Mouse (Mus musculus) neural tube, embryonic 15.5 days (tissue): ENCODE results near the gene Cdk6. TPM values are rescaled to one million over a fixed set of nuclear protein-coding genes. Genes with fewer than 3 reads are reported as not detected.
"Not testable (repeated sequence)": the region's sequence is repeated elsewhere in the genome, so short reads cannot be mapped to it uniquely, and the experiment has no call there.

Experiments
- ATAC-seq: fragments of 200-750 bp; cut with Nextera tagmentation; 2 replicates; pipeline ENCODE4 v1.8.0; 2017; ENCODE audit warnings: mild to moderate bottlenecking, moderate TSS enrichment, moderate library complexity; ENCODE audit not compliant: low FRiP score
- H3K27ac ChIP-seq: fragments of 300-500 bp; sonication (generic); replicated peaks from 2 replicates; pipeline ENCODE4 v1.5.1; 2015; ENCODE audit warnings: mild to moderate bottlenecking, inconsistent platforms
- H3K27me3 ChIP-seq: fragments of 300-500 bp; sonication (generic); replicated peaks from 2 replicates; pipeline ENCODE4 v1.6.1; 2015; ENCODE audit warnings: inconsistent platforms
- H3K36me3 ChIP-seq: fragments of 300-500 bp; sonication (generic); 2 replicates; pipeline ENCODE4 v1.6.1; 2015; ENCODE audit warnings: inconsistent platforms
- H3K4me1 ChIP-seq: fragments of 300-500 bp; sonication (generic); 2 replicates; pipeline ENCODE4 v1.6.1; 2015; ENCODE audit warnings: inconsistent platforms
- H3K4me2 ChIP-seq: fragments of 300-500 bp; sonication (generic); 2 replicates; pipeline ENCODE4 v1.6.1; 2015; ENCODE audit warnings: inconsistent platforms, mild to moderate bottlenecking, moderate library complexity
- H3K4me3 ChIP-seq: fragments of 300-500 bp; sonication (generic); replicated peaks from 2 replicates; pipeline ENCODE4 v1.5.1; 2015; ENCODE audit warnings: mild to moderate bottlenecking, inconsistent platforms
- H3K9ac ChIP-seq: fragments of 300-500 bp; sonication (generic); replicated peaks from 2 replicates; pipeline ENCODE4 v1.6.1; 2015; ENCODE audit warnings: mild to moderate bottlenecking, inconsistent platforms
- H3K9me3 ChIP-seq: fragments of 300-500 bp; sonication (generic); replicated peaks from 2 replicates; pipeline ENCODE4 v1.6.1; 2016; ENCODE audit warnings: inconsistent platforms
- WGBS: fragments of 180-500 bp; shearing (Covaris S2); methylation state at CpG from one replicate; pipeline ENCODE4 v1.1.7; 2015; ENCODE audit warnings: mixed read lengths; 5-methylcytosine and 5-hydroxymethylcytosine counted together
- polyA plus RNA-seq: library from polyadenylated mRNA; unstranded; fragments of >200 nt; fragmentation: Nextera tagmentation; extraction: Ambion mirVana; gene quantifications from 2 replicates; pipeline ENCODE4 v1.2.1, GENCODE M21; 2015

The Cdk6 gene
- 13.3 and 32.5 TPM in 2 replicates for polyA plus RNA-seq

- ATAC-seq, result peak; percentile 20; the same call in 1 of the 2 replicates
- Histone ChIP-seq H3K27me3 (peaks cover 21% of the 10 kb centered on the region), H3K4me2 (peak within 1 kb of the TSS; percentile 98), H3K36me3 (no peaks in the 10 kb centered on the region), H3K9ac (peak within 1 kb of the TSS; percentile 36), H3K9me3 (no peaks in the 10 kb centered on the region), H3K4me3 (peak within 1 kb of the TSS; percentile 59), H3K27ac (peak within 1 kb of the TSS; percentile 76), H3K4me1 (peaks cover 38% of the 10 kb centered on the region)
- WGBS, result under 1% methylated on average over 58 of the region's 59 CpGs
These were observed at the start of gene Cdk6 for GRCm38 (mm10) chr5:3341111-3341911. Gene Cdk6 (plus strand): TSS chr5:3341485.

GRCm38 (mm10) chr5:3293666-3294065, 47.6 kb upstream of the Cdk6 start:
- Histone ChIP-seq H3K4me3 (no peak overlapping the region), H3K27me3 (no peaks in the 10 kb centered on the region), H3K36me3 (no peaks in the 10 kb centered on the region), H3K27ac (no peak overlapping the region), H3K9ac (no peak overlapping the region), H3K9me3 (no peaks in the 10 kb centered on the region), H3K4me1 (no peaks in the 10 kb centered on the region), H3K4me2 (no peak overlapping the region)
- 84% methylated on average over 4 of the region's 4 CpGs for WGBS
- ATAC-seq, result no peak

GRCm38 (mm10) chr5:3300801-3301457, 40.4 kb upstream of the Cdk6 start:
- ATAC-seq, result no peak
- WGBS, result 91% methylated on average over 12 of the region's 12 CpGs
- no peak overlapping the region for H3K4me2 ChIP-seq
- H3K27me3 ChIP-seq, result no peaks in the 10 kb centered on the region
- no peak overlapping the region for H3K4me3 ChIP-seq
- no peaks in the 10 kb centered on the region for H3K4me1 ChIP-seq
- no peak overlapping the region for H3K27ac ChIP-seq
- H3K9ac ChIP-seq, result no peak overlapping the region
- H3K36me3 ChIP-seq, result no peaks in the 10 kb centered on the region
- no peaks in the 10 kb centered on the region for H3K9me3 ChIP-seq

GRCm38 (mm10) chr5:3301535-3301934, 39.8 kb upstream of the Cdk6 start:
- WGBS, result 86% methylated on average over 5 of the region's 5 CpGs
- no peak overlapping the region for H3K4me3 ChIP-seq
- no peak overlapping the region for H3K4me2 ChIP-seq
- no peak overlapping the region for H3K27ac ChIP-seq
- H3K4me1 ChIP-seq, result no peaks in the 10 kb centered on the region
- no peaks in the 10 kb centered on the region for H3K9me3 ChIP-seq
- no peaks in the 10 kb centered on the region for H3K36me3 ChIP-seq
- no peak overlapping the region for H3K9ac ChIP-seq
- no peak for ATAC-seq
- no peaks in the 10 kb centered on the region for H3K27me3 ChIP-seq

GRCm38 (mm10) chr5:3303876-3304275, 37.4 kb upstream of the Cdk6 start:
- WGBS, result 94% methylated on average over 9 of the region's 9 CpGs
- H3K36me3 ChIP-seq, result no peaks in the 10 kb centered on the region
- H3K9ac ChIP-seq, result no peak overlapping the region
- H3K4me3 ChIP-seq, result no peak overlapping the region
- ATAC-seq, result no peak
- H3K27ac ChIP-seq, result no peak overlapping the region
- no peaks in the 10 kb centered on the region for H3K27me3 ChIP-seq
- no peaks in the 10 kb centered on the region for H3K9me3 ChIP-seq
- no peak overlapping the region for H3K4me2 ChIP-seq
- no peaks in the 10 kb centered on the region for H3K4me1 ChIP-seq

GRCm38 (mm10) chr5:3306146-3306545, 35.1 kb upstream of the Cdk6 start:
- Histone ChIP-seq H3K4me3 (no peak overlapping the region), H3K9ac (no peak overlapping the region), H3K4me1 (no peaks in the 10 kb centered on the region), H3K27me3 (no peaks in the 10 kb centered on the region), H3K27ac (no peak overlapping the region), H3K36me3 (no peaks in the 10 kb centered on the region), H3K4me2 (no peak overlapping the region), H3K9me3 (no peaks in the 10 kb centered on the region)
- 96% methylated on average over 1 of the region's 1 CpGs for WGBS
- ATAC-seq, result no peak

DNA sequence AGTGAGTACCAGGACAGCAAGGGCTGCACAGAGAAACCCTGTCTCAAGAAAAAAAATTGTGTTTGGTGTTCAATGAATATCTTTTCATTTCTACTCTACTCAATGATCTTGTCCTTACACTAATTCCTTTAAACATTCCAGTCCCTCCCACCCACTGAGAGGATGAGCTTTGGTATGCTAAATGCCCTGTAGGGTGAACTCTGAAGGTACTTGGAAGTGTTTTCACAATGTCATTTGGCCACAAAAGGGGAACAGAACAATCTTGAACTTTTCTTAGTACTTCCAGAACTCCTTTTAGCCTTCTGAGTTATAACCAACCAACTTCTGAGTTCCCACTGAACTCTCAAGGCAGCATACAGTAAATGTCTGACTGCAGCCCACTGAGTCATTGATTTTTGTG, 32.2 kb upstream of the Cdk6 start:
- Histone ChIP-seq H3K4me3 (no peak overlapping the region), H3K4me1 (no peaks in the 10 kb centered on the region), H3K9me3 (no peaks in the 10 kb centered on the region), H3K4me2 (no peak overlapping the region), H3K27me3 (no peaks in the 10 kb centered on the region), H3K36me3 (no peaks in the 10 kb centered on the region), H3K9ac (no peak overlapping the region), H3K27ac (no peak overlapping the region)
- ATAC-seq, result no peak

- Histone ChIP-seq H3K4me3 (no peak overlapping the region), H3K9me3 (no peaks in the 10 kb centered on the region), H3K27ac (no peak overlapping the region), H3K4me1 (no peaks in the 10 kb centered on the region), H3K4me2 (no peak overlapping the region), H3K27me3 (no peaks in the 10 kb centered on the region), H3K9ac (no peak overlapping the region), H3K36me3 (no peaks in the 10 kb centered on the region)
- 92% methylated on average over 1 of the region's 1 CpGs for WGBS
- ATAC-seq, result no peak
These were observed 31.7 kb upstream of the Cdk6 start for GRCm38 (mm10) chr5:3309587-3309986.

DNA sequence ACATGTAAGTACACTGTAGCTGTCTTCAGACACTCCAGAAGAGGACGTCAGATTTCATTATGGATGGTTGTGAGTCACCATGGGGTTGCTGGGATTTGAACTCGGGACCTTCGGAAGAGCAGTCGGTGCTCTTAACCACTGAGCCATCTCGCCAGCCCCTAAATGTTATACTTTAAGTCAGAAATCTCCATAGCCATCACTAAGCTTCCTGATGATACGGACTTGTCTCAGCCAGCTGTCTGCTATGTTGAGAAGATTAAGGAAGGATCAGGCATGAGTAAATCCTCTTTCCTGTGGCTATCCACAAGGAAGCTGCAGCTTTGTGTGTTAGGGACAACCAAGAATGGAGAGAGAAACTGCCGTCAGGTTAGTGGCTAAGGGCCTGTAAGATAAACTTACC, 30.1 kb upstream of the Cdk6 start:
- H3K27ac ChIP-seq, H3K27me3 ChIP-seq, H3K4me2 ChIP-seq, H3K4me3 ChIP-seq, H3K4me1 ChIP-seq, H3K9me3 ChIP-seq, H3K36me3 ChIP-seq, ATAC-seq, H3K9ac ChIP-seq: not testable (repeated sequence)
- 87% methylated on average over 7 of the region's 7 CpGs for WGBS

DNA sequence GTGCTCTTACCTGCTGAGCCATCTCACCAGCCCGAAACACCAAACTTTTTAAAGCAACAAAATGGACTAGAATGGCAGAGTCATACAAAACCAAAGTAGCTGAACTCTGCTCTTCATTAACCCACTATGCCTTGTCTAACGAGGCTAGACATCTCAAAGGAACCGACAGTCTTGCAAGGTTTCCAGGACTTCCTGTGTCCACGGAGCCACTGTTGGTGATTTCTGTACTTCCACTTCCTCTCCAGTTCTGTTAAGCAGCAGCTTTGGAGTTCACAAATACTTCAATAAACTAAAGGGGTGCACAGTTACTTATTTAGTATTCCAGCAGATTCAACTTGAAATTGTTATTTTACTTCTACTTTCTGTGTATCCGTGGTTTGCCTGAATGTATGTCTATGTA, 23.6 kb upstream of the Cdk6 start:
- H3K27ac ChIP-seq, H3K9ac ChIP-seq, H3K4me3 ChIP-seq, H3K4me2 ChIP-seq, H3K36me3 ChIP-seq, H3K4me1 ChIP-seq, H3K9me3 ChIP-seq, ATAC-seq, H3K27me3 ChIP-seq: not testable (repeated sequence)
- 90% methylated on average over 5 of the region's 5 CpGs for WGBS

DNA sequence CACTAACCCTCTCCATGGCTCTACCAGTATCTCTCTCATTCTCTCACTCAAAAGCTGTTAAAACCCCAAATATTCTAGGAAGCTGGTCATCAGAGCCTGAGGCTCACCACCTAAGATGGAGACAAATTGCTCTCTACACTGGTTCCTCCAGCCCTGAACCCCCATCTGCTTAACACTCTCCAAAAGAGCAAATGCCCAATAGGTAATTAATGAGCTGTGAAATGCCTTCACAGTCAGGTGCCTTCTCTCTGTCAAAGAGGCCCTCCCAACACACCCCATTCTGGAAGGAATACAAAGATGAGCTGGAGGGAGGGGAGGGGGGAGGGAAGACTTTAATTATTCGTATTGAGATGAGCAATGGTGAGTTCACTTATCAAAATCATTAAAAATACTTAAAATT, 21.1 kb upstream of the Cdk6 start:
- ATAC-seq, result no peak

DNA sequence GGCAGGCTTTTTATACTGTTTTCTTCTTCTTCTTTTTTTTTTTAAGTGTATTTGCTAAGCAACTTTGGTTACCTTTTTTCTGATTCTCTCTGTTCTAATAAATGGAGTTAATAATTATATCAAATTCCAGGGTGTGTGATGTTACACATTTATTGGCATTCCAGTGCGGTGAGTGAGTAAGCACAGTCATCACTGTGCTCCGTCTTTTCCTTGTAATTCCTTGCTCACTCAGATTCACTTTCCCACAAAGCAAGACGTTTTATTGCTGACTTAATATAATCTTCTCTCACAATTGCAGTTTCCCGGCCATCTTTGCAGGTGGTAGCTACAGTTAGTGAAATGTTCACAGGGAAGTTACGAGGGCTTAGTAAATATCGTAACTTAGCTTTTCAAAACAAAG, 19.2 kb upstream of the Cdk6 start:
- no peak for ATAC-seq
- H3K9ac ChIP-seq, result no peak overlapping the region
- no peak overlapping the region for H3K4me2 ChIP-seq
- WGBS, result 82% methylated on average over 6 of the region's 6 CpGs
- H3K4me3 ChIP-seq, result no peak overlapping the region
- H3K27me3 ChIP-seq, result no peaks in the 10 kb centered on the region
- H3K27ac ChIP-seq, result no peak overlapping the region
- no peaks in the 10 kb centered on the region for H3K36me3 ChIP-seq
- H3K4me1 ChIP-seq, result no peaks in the 10 kb centered on the region
- H3K9me3 ChIP-seq, result no peaks in the 10 kb centered on the region

More for the DNA sequence above, 21.1 kb upstream of the Cdk6 start:
- no peaks in the 10 kb centered on the region for H3K4me1 ChIP-seq
- no peak overlapping the region for H3K4me2 ChIP-seq
- H3K4me3 ChIP-seq, result no peak overlapping the region
- H3K9me3 ChIP-seq, result no peaks in the 10 kb centered on the region
- no peak overlapping the region for H3K27ac ChIP-seq
- no peaks in the 10 kb centered on the region for H3K27me3 ChIP-seq
- H3K36me3 ChIP-seq, result no peaks in the 10 kb centered on the region
- WGBS, result 18% methylated on average over 1 of the region's 1 CpGs
- H3K9ac ChIP-seq, result no peak overlapping the region
